In genomic region chr7:111658579-111658978, GRCm38 (mm10) we compare ENCODE assay signal across 12 mouse cellular contexts.
"Had no signal": no experiment of that assay in that cellular context is flagged by ENCODE, and none has a peak within 500 bp of the region (broad histone marks: within the 10 kb centered on the region; RNA-seq: fewer than 3 reads in every experiment).

No protein-coding gene starts in this region.

- H3K4me2 ChIP-seq: liver, embryonic 13.5 days; midbrain, embryonic 12.5 days had no signal

- H3K4me1 ChIP-seq: liver, embryonic 13.5 days; midbrain, embryonic 12.5 days had no signal

- H3K27ac ChIP-seq: liver, embryonic 13.5 days; midbrain, embryonic 12.5 days had no signal

- DNase-seq: kidney, postnatal 10 days; kidney, postnatal 4 days; liver; liver, embryonic 13.5 days; liver, postnatal 0 days; right cerebral cortex, adult 18-20 months; right cerebral cortex, postnatal 25 days; thymus, adult 18-20 months; thymus, postnatal 14 days had no signal

- H3K9ac ChIP-seq: liver, embryonic 13.5 days; liver, postnatal 0 days; midbrain, embryonic 12.5 days had no signal

- H3K9me3 ChIP-seq: liver, embryonic 13.5 days; midbrain, embryonic 12.5 days had no signal

- ATAC-seq: liver, postnatal 0 days; midbrain, embryonic 16.5 days had no signal

- H3K4me3 ChIP-seq: left cerebral cortex, adult 2 months; liver, embryonic 13.5 days; midbrain, embryonic 12.5 days had no signal

- H3K27me3 ChIP-seq: liver, embryonic 13.5 days; midbrain, embryonic 12.5 days had no signal

- H3K36me3 ChIP-seq: liver, embryonic 13.5 days; midbrain, embryonic 12.5 days had no signal
